Mouse (Mus musculus): Measurements from ENCODE around the gene Ddx19b.
"Not testable (repeated sequence)": the region's sequence is repeated elsewhere in the genome, so short reads cannot be mapped to it uniquely, and the experiment has no call there.

Gene Ddx19b

DNA sequence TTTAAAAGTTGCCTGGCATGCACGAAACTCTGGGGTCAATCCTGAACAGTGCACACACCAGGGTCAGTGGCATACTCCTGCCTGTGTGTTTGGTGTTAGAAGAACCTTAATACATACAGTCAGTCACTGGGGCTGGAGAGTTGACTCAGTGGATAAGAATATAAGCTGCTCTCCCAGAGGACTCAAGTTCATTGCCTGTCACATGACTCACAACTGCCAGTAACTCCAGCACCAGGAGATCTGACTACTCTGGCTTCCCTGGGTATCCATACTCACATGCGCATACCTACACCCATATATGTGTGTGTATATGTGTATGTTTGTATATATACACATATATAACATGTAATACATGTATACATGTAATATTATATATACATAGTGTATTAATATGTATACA is 68.5 kb downstream of the Ddx19b start:
- DNase-seq, result no peak

DNA sequence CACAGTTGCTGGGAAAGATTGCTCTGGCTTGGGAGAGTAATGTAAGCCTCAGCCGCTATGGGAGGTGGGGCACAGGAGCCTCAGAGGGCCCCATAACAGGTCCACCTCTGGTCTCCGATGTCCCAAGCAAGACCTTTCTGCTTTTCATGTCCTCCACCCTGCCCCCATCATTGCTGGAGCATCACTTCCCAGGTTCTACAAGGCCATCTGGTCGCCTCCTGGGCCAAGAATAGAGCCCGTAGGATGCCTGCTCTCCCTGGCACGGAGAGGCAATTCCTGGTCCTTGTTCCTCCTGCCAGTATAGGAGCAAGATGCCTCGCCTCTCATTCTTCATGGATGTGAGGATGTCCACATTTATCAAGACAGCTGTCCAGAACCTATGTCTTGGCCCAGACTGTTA is 71.6 kb downstream of the Ddx19b start:
- no peak for DNase-seq

DNA sequence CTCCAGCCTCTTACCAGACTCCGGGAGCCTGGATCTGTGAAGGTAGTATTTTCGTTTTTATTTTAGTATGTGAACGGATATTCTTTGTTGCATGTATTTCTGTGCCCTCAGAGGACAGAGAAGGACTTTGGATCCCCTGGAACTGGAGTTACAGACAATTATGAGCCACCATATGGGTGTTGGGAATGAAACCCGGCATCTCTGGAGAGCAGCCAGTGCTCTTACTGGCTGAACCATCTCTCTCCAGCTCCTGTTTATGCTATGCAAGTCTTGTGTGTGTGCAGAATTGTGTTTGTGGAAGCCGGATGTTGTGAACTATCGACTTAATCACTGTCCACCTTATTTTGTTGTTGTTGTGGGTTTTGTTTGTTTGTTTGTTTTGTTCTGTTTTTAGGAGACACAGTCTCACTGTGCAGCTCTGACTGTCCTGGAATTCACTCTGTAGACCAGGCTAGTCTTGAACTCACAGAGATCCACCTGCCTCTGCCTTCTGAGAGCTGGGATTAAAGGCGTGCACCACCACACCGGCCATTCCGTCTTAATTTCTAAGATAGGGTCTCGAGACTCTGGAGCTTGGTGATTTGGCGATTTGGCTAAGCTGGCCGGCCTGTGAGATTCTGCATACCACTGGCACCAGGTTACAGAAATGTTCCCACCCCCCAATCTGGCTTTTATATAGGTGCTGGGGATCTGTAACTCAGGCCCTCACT is 72.3 kb downstream of the Ddx19b start:
- no peak for DNase-seq

DNA sequence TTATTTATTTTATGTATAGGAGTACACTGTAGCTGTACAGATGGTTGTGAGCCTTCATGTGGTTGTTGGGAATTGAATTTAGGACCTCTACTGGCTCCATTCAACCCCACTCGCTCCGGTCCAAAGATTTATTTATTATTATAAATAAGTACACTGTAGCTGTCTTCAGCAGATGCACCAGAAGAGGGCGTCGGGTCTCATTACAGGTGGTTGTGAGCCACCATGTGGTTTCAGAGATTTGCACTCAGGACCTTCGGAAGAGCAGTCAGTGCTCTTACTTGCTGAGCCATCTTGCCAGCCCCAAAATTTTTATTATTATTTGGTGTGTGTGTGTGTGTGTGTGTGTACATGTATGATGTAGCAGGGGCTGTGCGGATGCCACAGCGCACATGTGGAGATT is 73.0 kb downstream of the Ddx19b start:
- not testable (repeated sequence) for DNase-seq

DNA sequence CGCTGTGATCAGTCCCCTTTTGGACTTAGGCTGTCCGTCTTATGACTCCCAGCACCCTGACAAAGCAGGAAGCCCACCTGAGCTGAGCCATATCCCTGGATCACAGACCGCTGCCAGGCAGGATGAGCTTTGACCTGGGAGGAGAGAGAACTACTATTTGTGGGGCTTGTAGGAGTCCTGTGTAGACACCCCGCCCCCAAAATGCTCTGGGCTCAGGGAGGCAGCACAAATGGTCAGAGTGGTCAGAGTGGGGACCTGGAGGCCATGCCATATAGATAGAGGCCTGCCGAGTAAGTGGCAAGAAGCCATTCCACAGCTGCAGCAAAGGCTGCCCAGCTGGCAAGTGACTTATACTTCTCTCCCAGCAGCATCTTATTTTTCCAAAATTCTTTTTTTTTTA is 73.4 kb downstream of the Ddx19b start:
- DNase-seq, result no peak

DNA sequence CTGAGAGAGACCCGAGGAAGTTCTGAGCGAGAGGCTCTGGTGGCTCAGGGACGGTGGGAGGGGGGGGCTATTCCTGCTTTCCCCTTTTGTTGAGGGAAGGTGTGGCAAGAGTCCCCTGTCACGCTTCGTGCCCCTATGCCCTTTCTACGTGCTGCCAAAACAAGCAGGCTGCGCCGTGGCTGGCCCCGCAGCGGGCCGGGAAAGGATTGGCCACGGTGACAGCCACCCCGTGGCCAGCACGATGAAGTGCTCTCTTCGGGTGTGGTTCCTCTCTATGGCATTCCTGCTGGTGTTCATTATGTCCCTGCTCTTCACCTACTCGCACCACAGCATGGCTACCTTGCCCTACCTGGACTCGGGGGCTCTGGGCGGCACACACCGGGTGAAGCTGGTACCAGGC is 74.1 kb downstream of the Ddx19b start:
- DNase-seq, result no peak

DNA sequence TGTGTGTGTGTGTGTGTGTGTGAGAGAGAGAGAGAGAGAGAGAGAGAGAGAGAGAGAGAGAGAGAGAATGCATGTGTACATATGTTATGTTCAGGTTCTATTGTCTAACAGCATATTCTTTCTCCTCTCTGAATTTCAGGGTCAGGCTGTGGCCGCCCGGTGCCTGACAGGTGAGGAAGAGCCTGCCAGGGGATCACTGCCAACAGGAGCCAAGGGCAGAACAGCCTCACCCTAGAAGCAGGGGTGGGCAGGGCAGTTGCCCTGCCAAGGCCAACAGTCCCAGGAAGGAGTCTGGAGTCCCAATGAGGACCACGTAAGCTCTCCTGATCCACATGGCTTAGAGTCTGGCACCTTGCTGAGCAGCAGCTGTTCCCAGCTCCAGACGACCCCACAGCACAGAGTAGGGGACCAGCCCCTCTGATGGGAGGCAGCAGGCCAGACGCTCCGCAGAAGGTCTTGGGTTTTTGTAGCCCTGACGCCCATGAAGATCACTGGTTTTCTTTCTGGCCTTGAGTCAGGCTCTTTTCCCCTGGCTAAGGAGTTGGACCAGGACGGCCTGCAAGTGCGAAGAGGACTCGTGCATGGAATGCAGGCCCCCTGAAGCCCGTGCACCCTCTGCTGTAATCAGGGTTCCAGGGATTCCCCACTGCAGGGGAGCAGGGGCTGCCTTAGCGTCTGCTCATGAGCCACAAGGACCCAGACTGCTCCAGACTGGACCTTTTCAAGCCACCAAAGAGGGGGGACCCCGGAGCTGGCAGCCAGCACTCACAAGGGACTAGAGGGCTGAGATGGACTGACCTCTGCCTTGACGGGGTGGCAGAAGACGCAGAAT is 74.7 kb downstream of the Ddx19b start:
- no peak for DNase-seq

DNA sequence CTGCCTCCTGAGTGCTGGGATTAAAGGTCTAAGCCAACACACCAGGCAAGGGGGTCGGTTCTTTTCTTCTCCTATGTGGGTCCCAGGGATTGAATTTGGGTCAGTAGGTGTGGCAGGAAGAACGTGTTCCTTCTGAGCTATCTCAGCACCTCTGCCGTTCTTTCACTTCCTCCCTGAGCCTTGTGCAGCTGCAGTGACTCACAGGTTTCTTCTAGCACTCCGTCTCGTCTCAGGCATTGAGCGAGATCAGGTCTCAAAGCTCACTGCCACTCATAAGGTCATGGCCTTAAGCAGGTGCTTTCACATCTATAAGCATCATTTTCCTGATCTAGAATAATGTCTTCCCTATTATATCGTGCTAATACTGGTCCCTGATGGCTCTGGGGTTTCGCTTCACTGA is 76.8 kb downstream of the Ddx19b start:
- DNase-seq, result no peak
